Mouse (Mus musculus) stomach, postnatal 0 days (tissue): ENCODE measurements around the gene Gstm6.

Source experiments
- CTCF ChIP-seq: IDR thresholded peaks from 2 replicates; pipeline ENCODE4 v1.5.1; 2016; ENCODE audit warnings: antibody characterized with exemption, low read depth, mild to moderate bottlenecking, moderate library complexity
- EP300 ChIP-seq: optimal IDR thresholded peaks from 2 replicates; pipeline ENCODE3; 2016; ENCODE audit warnings: antibody characterized with exemption

GRCm38 (mm10) chr3:107917097-107917496, 26.5 kb downstream of the Gstm6 start:
- peak; percentile 55 for TF ChIP-seq CTCF
- no peak for TF ChIP-seq EP300
